Mouse (Mus musculus) embryonic facial prominence, embryonic 14.5 days (tissue): Measurements from ENCODE around the gene Gm5678. TPM values are rescaled to one million over a fixed set of nuclear protein-coding genes. Genes with fewer than 3 reads are reported as not detected.
"Not testable (repeated sequence)": the region's sequence is repeated elsewhere in the genome, so short reads cannot be mapped to it uniquely, and the experiment has no call there.

Experiments used
- ATAC-seq: fragments of 200-750 bp; cut with Nextera tagmentation; 2 replicates; pipeline ENCODE4 v1.8.0; 2017; ENCODE audit warnings: low read depth, moderate number of reproducible peaks, moderate TSS enrichment
- DNase-seq: peaks from one replicate; pipeline ENCODE4 v3.0.0-alpha.2; 2015; ENCODE audit warnings: low spot score
- H3K27ac ChIP-seq: fragments of 300-500 bp; sonication (generic); replicated peaks from 2 replicates; pipeline ENCODE4 v1.5.1; 2014; ENCODE audit warnings: low read depth, mild to moderate bottlenecking, low read length, moderate library complexity
- H3K27me3 ChIP-seq: fragments of 300-500 bp; sonication (generic); replicated peaks from 2 replicates; pipeline ENCODE4 v1.6.1; 2014; ENCODE audit warnings: low read length; ENCODE audit not compliant: control insufficient read depth, insufficient read depth
- H3K36me3 ChIP-seq: fragments of 300-500 bp; sonication (generic); 2 replicates; pipeline ENCODE4 v1.6.1; 2014; ENCODE audit warnings: low read length, mixed read lengths; ENCODE audit not compliant: control insufficient read depth, insufficient read depth
- H3K4me1 ChIP-seq: fragments of 300-500 bp; sonication (generic); 2 replicates; pipeline ENCODE4 v1.6.1; 2014; ENCODE audit warnings: antibody characterized with exemption, low read length; ENCODE audit not compliant: control insufficient read depth, insufficient read depth
- H3K4me2 ChIP-seq: fragments of 300-500 bp; sonication (generic); 2 replicates; pipeline ENCODE4 v1.6.1; 2014; ENCODE audit warnings: low read depth, mild to moderate bottlenecking, low read length, moderate library complexity, mixed read lengths
- H3K4me3 ChIP-seq: fragments of 300-500 bp; sonication (generic); 2 replicates; pipeline ENCODE4 v1.5.1; 2014; ENCODE audit warnings: low read depth, mild to moderate bottlenecking, low read length
- H3K9ac ChIP-seq: fragments of 300-500 bp; sonication (generic); 2 replicates; pipeline ENCODE4 v1.6.1; 2014; ENCODE audit warnings: low read depth, mild to moderate bottlenecking, low read length, moderate library complexity, mixed read lengths
- H3K9me3 ChIP-seq: fragments of 300-500 bp; sonication (generic); 2 replicates; pipeline ENCODE4 v1.6.1; 2016; ENCODE audit warnings: low read length; ENCODE audit not compliant: control insufficient read depth
- WGBS: fragments of 180-500 bp; shearing (Covaris S2); extraction: QIAGEN DNeasy Blood & Tissue Kit; methylation state at CpG from one replicate; pipeline ENCODE4 v1.1.7; 2014; 5-methylcytosine and 5-hydroxymethylcytosine counted together
- polyA plus RNA-seq: library from polyadenylated mRNA; unstranded; fragments of >200 nt; fragmentation: Nextera tagmentation; extraction: Ambion mirVana; gene quantifications from 2 replicates; pipeline ENCODE4 v1.2.1, GENCODE M21; 2014

Gm5678 gene
- polyA plus RNA-seq, 1 experiment from 2014 or later, result not detected

- WGBS, result 39% methylated on average over 5 of the region's 5 CpGs
- no peaks in the 10 kb centered on the region for H3K27me3 ChIP-seq
- no peak overlapping the region for H3K4me3 ChIP-seq
- ATAC-seq, result no peak
- no peaks in the 10 kb centered on the region for H3K4me1 ChIP-seq
- no peaks in the 10 kb centered on the region for H3K9me3 ChIP-seq
- DNase-seq, result peak; percentile 12
- H3K4me2 ChIP-seq, result no peak overlapping the region
- H3K36me3 ChIP-seq, result peaks cover 5% of the 10 kb centered on the region
- no peak overlapping the region for H3K9ac ChIP-seq
- H3K27ac ChIP-seq, result no peak overlapping the region
Measured at GRCm38 (mm10) chr16:93615118-93615870, 12.6 kb upstream of the Gm5678 start.

- not testable (repeated sequence) for H3K27ac ChIP-seq, H3K36me3 ChIP-seq, H3K27me3 ChIP-seq, H3K4me2 ChIP-seq, DNase-seq, H3K4me3 ChIP-seq, ATAC-seq, H3K9ac ChIP-seq, H3K9me3 ChIP-seq, H3K4me1 ChIP-seq
- WGBS, result 79% methylated on average over 4 of the region's 4 CpGs
Measured at GRCm38 (mm10) chr16:93623759-93624158, 4.1 kb upstream of the Gm5678 start.

- Histone ChIP-seq H3K27ac (no peak overlapping the region), H3K27me3 (no peaks in the 10 kb centered on the region), H3K9ac (no peak overlapping the region), H3K36me3 (no peaks in the 10 kb centered on the region), H3K4me1 (no peaks in the 10 kb centered on the region), H3K4me3 (no peak overlapping the region), H3K9me3 (no peaks in the 10 kb centered on the region), H3K4me2 (no peak overlapping the region)
- 78% methylated on average over 4 of the region's 4 CpGs for WGBS
- no peak for ATAC-seq
- no peak for DNase-seq
Measured at GRCm38 (mm10) chr16:93624671-93625070, 3.2 kb upstream of the Gm5678 start.

GRCm38 (mm10) chr16:93626745-93627144 lies 1.2 kb upstream of the Gm5678 start:
- Histone ChIP-seq H3K4me2 (no peak overlapping the region), H3K36me3 (no peaks in the 10 kb centered on the region), H3K9ac (no peak overlapping the region), H3K4me3 (no peak overlapping the region), H3K9me3 (no peaks in the 10 kb centered on the region), H3K27me3 (no peaks in the 10 kb centered on the region), H3K4me1 (no peaks in the 10 kb centered on the region), H3K27ac (no peak overlapping the region)
- WGBS, result 18% methylated on average over 1 of the region's 1 CpGs
- no peak for ATAC-seq
- peak; percentile 21 for DNase-seq

GRCm38 (mm10) chr16:93644006-93644405 lies 16.1 kb downstream of the Gm5678 start:
- H3K4me3 ChIP-seq, result no peak overlapping the region
- no peaks in the 10 kb centered on the region for H3K4me1 ChIP-seq
- H3K27me3 ChIP-seq, result no peaks in the 10 kb centered on the region
- H3K9me3 ChIP-seq, result no peaks in the 10 kb centered on the region
- DNase-seq, result no peak
- no peak for ATAC-seq
- no peak overlapping the region for H3K9ac ChIP-seq
- no peaks in the 10 kb centered on the region for H3K36me3 ChIP-seq
- no peak overlapping the region for H3K4me2 ChIP-seq
- no peak overlapping the region for H3K27ac ChIP-seq
- 59% methylated on average over 4 of the region's 4 CpGs for WGBS

DNA sequence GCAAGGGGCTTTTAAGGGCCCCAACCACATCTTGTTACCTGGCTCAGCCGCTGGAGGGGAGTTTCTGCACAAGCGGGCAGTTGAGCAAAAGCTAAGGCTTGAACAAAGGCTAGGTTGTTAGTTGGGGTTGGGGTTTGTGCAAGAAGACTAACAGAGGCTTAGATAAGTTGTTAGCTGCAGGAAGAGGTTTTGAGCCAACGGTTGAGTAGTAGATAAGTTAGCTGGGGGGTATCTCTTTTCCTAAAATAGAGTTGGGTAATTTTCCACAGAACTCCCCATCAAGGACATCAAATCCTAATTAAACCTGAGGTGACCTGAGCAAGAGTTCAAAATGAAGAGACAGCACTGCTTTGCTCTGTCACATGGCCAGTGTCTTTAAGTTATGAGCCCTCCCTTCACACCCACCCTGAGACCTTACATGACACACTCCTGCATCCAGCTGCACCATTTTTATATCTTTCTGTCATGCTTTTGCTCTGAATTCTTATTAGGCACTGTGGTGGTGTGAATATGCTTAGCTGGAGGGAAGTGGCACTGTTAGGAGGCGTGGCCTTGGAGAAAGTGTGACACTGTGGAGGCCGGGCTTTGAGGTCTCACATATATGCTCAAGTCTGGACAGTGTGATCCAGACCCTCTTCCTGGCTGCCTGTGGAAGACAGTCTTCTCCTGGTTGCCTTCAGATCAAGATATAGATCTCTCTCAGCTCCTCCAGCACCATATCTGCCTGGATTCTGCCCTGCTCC lies 20.7 kb downstream of the Gm5678 start:
- Histone ChIP-seq H3K36me3 (no peaks in the 10 kb centered on the region), H3K4me1 (no peaks in the 10 kb centered on the region), H3K9ac (no peak overlapping the region), H3K27ac (no peak overlapping the region), H3K9me3 (no peaks in the 10 kb centered on the region), H3K27me3 (no peaks in the 10 kb centered on the region), H3K4me2 (no peak overlapping the region), H3K4me3 (no peak overlapping the region)
- ATAC-seq (no peak), DNase-seq (no peak)
- 78% methylated on average over 5 of the region's 5 CpGs for WGBS

DNA sequence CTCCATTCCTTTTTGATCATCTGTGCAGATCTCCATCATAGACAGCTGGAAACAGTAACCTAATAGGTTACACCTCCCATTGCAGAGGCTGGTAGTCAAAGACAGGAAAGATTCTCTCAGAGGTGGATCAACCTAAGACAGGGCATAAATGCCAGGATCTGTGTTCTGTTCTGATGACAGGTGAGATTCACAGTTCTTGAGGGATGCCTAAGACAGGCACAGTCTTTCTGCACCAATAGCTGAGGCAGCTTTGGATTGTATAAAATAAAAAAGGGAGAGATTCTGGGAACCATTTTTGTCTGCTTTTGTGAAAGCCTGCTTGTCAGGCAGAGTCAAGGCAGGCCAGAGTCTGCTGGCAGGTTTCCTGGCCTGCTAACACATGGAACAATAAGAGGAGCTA lies 40.1 kb downstream of the Gm5678 start:
- H3K4me2 ChIP-seq, result no peak overlapping the region
- H3K27ac ChIP-seq, result no peak overlapping the region
- no peak overlapping the region for H3K4me3 ChIP-seq
- no peak for ATAC-seq
- no peaks in the 10 kb centered on the region for H3K27me3 ChIP-seq
- H3K36me3 ChIP-seq, result no peaks in the 10 kb centered on the region
- H3K9ac ChIP-seq, result no peak overlapping the region
- no peak for DNase-seq
- peaks cover 23% of the 10 kb centered on the region for H3K9me3 ChIP-seq
- H3K4me1 ChIP-seq, result no peaks in the 10 kb centered on the region

- Histone ChIP-seq H3K4me1 (no peaks in the 10 kb centered on the region), H3K27me3 (no peaks in the 10 kb centered on the region), H3K4me2 (no peak overlapping the region), H3K9ac (no peak overlapping the region), H3K4me3 (no peak overlapping the region), H3K9me3 (peaks cover 20% of the 10 kb centered on the region), H3K36me3 (no peaks in the 10 kb centered on the region), H3K27ac (no peak overlapping the region)
- DNase-seq, result no peak
- no peak for ATAC-seq
Measured at GRCm38 (mm10) chr16:93669521-93669920, 41.6 kb downstream of the Gm5678 start.

GRCm38 (mm10) chr16:93670466-93670865 lies 42.6 kb downstream of the Gm5678 start:
- H3K36me3 ChIP-seq, H3K9ac ChIP-seq, DNase-seq, H3K4me2 ChIP-seq, H3K27me3 ChIP-seq, H3K4me1 ChIP-seq, H3K27ac ChIP-seq, H3K4me3 ChIP-seq, ATAC-seq: not testable (repeated sequence)
- peaks cover 20% of the 10 kb centered on the region for H3K9me3 ChIP-seq
- WGBS, result 38% methylated on average over 4 of the region's 4 CpGs
